In the genomic region with DNA sequence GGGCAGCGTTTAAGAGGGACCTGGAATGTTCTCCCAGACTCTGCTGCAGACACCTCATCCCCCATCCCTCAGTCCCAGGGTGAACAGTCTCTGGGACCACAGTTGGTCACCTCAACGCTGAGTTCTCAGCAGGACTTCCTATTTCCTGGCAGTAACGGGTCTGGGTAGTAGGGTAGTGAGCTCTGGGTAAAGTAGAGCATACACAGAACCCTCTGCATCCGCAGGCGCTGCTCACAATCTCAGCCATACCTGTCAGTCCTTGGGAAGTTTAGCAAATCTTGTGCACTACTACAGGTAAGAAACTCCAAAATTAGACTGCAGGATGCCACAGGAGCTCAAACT, we compare ENCODE assay signal across 7 mouse cellular contexts. TPM values are rescaled to one million over a fixed set of nuclear protein-coding genes. Genes with fewer than 3 reads are reported as not detected.
A peak's percentile ranks its signal among the peaks of the same experiment; 100 is the strongest.
DNase-seq lines count a peak whose midpoint lies in the region; ATAC-seq and TF ChIP-seq lines count a peak whose summit lies in the region.

No protein-coding gene starts in this region.

- peak overlapping the region; percentile 70 for H3K4me2 ChIP-seq in forebrain, embryonic 13.5 days
- peak overlapping the region; percentile 94 for H3K4me2 ChIP-seq in liver, embryonic 14.5 days (ENCODE audit: low read depth)

- no peak for DNase-seq in testis, postnatal 14 days (ENCODE audit: low spot score)
- no peak for DNase-seq in liver, embryonic 14.5 days (ENCODE audit: low read depth in 3 of 3, low spot score in 3 of 3)
- no peak for DNase-seq in right cerebral cortex, adult 18-20 months
- no peak for DNase-seq in layer of hippocampus, postnatal 14 days (ENCODE audit: low spot score in 2 of 2)
- DNase-seq in cerebellum, adult 8-10 months = no peak

- 6% methylated on average over 5 of the region's 5 CpGs for WGBS in forebrain, embryonic 13.5 days
- WGBS in liver, embryonic 14.5 days (ENCODE audit: insufficient replicate concordance) = 3% methylated on average over 5 of the region's 5 CpGs

- no peak for ATAC-seq in forebrain, embryonic 13.5 days
- peak; percentile 3 for ATAC-seq in liver, embryonic 14.5 days (ENCODE audit: insufficient read depth)

- H3K4me3 ChIP-seq in testis, adult 2 months (ENCODE audit: control insufficient read depth, low read depth, low read length) = peak overlapping the region; percentile 97
- peak overlapping the region; percentile 86 for H3K4me3 ChIP-seq in forebrain, embryonic 13.5 days
- peak overlapping the region; percentile 70 to 76 for H3K4me3 ChIP-seq in liver, embryonic 14.5 days (ENCODE audit: insufficient read depth in 1 of 2, low read depth in 2 of 2, low read length in 2 of 2)

- H3K27ac ChIP-seq in testis, adult 2 months (ENCODE audit: control insufficient read depth, insufficient read depth, low read depth, low read length) = peak overlapping the region; percentile 93
- peak overlapping the region; percentile 82 for H3K27ac ChIP-seq in forebrain, embryonic 13.5 days
- peak overlapping the region; percentile 4 for H3K27ac ChIP-seq in liver, embryonic 14.5 days

- peak overlapping the region; percentile 72 for H3K9ac ChIP-seq in forebrain, embryonic 13.5 days
- H3K9ac ChIP-seq in liver, embryonic 14.5 days (replicated peaks) = peak overlapping the region; percentile 32

- H3K36me3 ChIP-seq in testis, adult 2 months (ENCODE audit: control insufficient read depth, insufficient read depth, low read length) = no peaks in the 10 kb centered on the region
- H3K36me3 ChIP-seq in forebrain, embryonic 13.5 days (ENCODE audit: poor library complexity, severe bottlenecking) = peaks cover 11% of the 10 kb centered on the region; the same call in 1 of the 2 replicates
- H3K36me3 ChIP-seq in liver, embryonic 14.5 days (replicated peaks; ENCODE audit: control insufficient read depth, insufficient read depth, low read depth) = no peaks in the 10 kb centered on the region; the same call in 1 of the 2 replicates

- H3K27me3 ChIP-seq in testis, adult 2 months (ENCODE audit: control insufficient read depth, insufficient read depth, low read length) = no peaks in the 10 kb centered on the region
- H3K27me3 ChIP-seq in forebrain, embryonic 13.5 days = no peaks in the 10 kb centered on the region
- H3K27me3 ChIP-seq in liver, embryonic 14.5 days (ENCODE audit: control insufficient read depth, insufficient read depth, low read length) = no peaks in the 10 kb centered on the region

- no peak for TF ChIP-seq CTCF in testis, adult 2 months (IDR thresholded peaks at IDR 0.05; ENCODE audit: control insufficient read depth, insufficient read depth, insufficient replicate concordance, low read depth, low read length)
- no peak for TF ChIP-seq CTCF in liver, embryonic 14.5 days (IDR thresholded peaks at IDR 0.05; ENCODE audit: low read depth)

- no peak for TF ChIP-seq EP300 in liver, embryonic 14.5 days (IDR thresholded peaks at IDR 0.05; ENCODE audit: low read depth)

- no peak for TF ChIP-seq POLR2A in testis, adult 2 months (IDR thresholded peaks at IDR 0.05; ENCODE audit: control insufficient read depth, low read depth, low read length)

- no peaks in the 10 kb centered on the region for H3K9me3 ChIP-seq in forebrain, embryonic 13.5 days (replicated peaks)
- no peaks in the 10 kb centered on the region for H3K9me3 ChIP-seq in liver, embryonic 14.5 days (ENCODE audit: control insufficient read depth, low read length)

- H3K4me1 ChIP-seq in testis, adult 2 months (ENCODE audit: control insufficient read depth, insufficient read depth, low read length) = peaks cover 7% of the 10 kb centered on the region
- H3K4me1 ChIP-seq in forebrain, embryonic 13.5 days = peaks cover 24% of the 10 kb centered on the region
- H3K4me1 ChIP-seq in liver, embryonic 14.5 days (replicated peaks; ENCODE audit: control insufficient read depth in 2 of 2, insufficient read depth in 2 of 2, low read length in 1 of 2) = peaks cover 14 to 17% of the 10 kb centered on the region in 2 experiments

RNA-seq across cellular contexts. Expression of a gene that starts 0.6 kb away (rescaled TPM):
- polyA plus RNA-seq in testis, adult 2 months (2012; rRNA removed) = 67.1 and 67.8 TPM in 2 replicates
- 62.5 and 68.8 TPM in 2 replicates for polyA plus RNA-seq in forebrain, embryonic 13.5 days (2015; fragmentation: Nextera tagmentation; extraction: Ambion mirVana)
- 21.5 and 32.0 TPM in 2 replicates for polyA plus RNA-seq in liver, embryonic 14.5 days (2012; rRNA removed)
- polyA plus RNA-seq in liver, embryonic 14.5 days (2014; fragmentation: Nextera tagmentation; extraction: Ambion mirVana) = 19.5 and 22.5 TPM in 2 replicates
- 10 to 100 TPM; 51.2 to 58.9 TPM for total RNA-seq in layer of hippocampus, postnatal 14 days (2021)

RNA-seq across cellular contexts. Expression of a gene that starts 13.2 kb away (rescaled TPM):
- 216 and 228 TPM in 2 replicates for polyA plus RNA-seq in testis, adult 2 months (2012; rRNA removed)
- 17.4 and 20.9 TPM in 2 replicates for polyA plus RNA-seq in forebrain, embryonic 13.5 days (2015; fragmentation: Nextera tagmentation; extraction: Ambion mirVana)
- polyA plus RNA-seq in liver, embryonic 14.5 days (2012; rRNA removed) = 9.1 and 11.7 TPM in 2 replicates
- polyA plus RNA-seq in liver, embryonic 14.5 days (2014; fragmentation: Nextera tagmentation; extraction: Ambion mirVana) = 3.7 and 5.4 TPM in 2 replicates
- 100 to 1,000 TPM; 121 TPM for total RNA-seq in layer of hippocampus, postnatal 14 days (2021)

RNA-seq across cellular contexts. Expression of a gene that starts 24.8 kb away (rescaled TPM):
- polyA plus RNA-seq in testis, adult 2 months (2012; rRNA removed) = 5.5 and 7.5 TPM in 2 replicates
- 30.3 and 32.7 TPM in 2 replicates for polyA plus RNA-seq in forebrain, embryonic 13.5 days (2015; fragmentation: Nextera tagmentation; extraction: Ambion mirVana)
- 4.1 and 5.5 TPM in 2 replicates for polyA plus RNA-seq in liver, embryonic 14.5 days (2012; rRNA removed)
- 3.3 and 4.6 TPM in 2 replicates for polyA plus RNA-seq in liver, embryonic 14.5 days (2014; fragmentation: Nextera tagmentation; extraction: Ambion mirVana)
- total RNA-seq in layer of hippocampus, postnatal 14 days (2021) = 10 to 100 TPM; 47.1 to 47.2 TPM

RNA-seq across cellular contexts. Expression of a gene that starts 59.2 kb away (rescaled TPM):
- polyA plus RNA-seq in testis, adult 2 months (2012; rRNA removed) = 14.8 and 15.6 TPM in 2 replicates
- 57.1 and 61.2 TPM in 2 replicates for polyA plus RNA-seq in forebrain, embryonic 13.5 days (2015; fragmentation: Nextera tagmentation; extraction: Ambion mirVana)
- 6.3 and 7.5 TPM in 2 replicates for polyA plus RNA-seq in liver, embryonic 14.5 days (2012; rRNA removed)
- polyA plus RNA-seq in liver, embryonic 14.5 days (2014; fragmentation: Nextera tagmentation; extraction: Ambion mirVana) = 16.9 and 18.4 TPM in 2 replicates
- 10 to 100 TPM in 1 of 2 experiments, 1 to 10 TPM in 1; 7.5 to 11.1 TPM for total RNA-seq in layer of hippocampus, postnatal 14 days (2021)

Comparison
In these comparisons a context has a peak if more than half of its experiments do, and no peak if none do; other contexts are left out.
1. H3K27ac ChIP-seq: peak in every context shown above with its lines; median percentile 93 in testis, adult 2 months; 82 in forebrain, embryonic 13.5 days; 4 in liver, embryonic 14.5 days.